Mouse (Mus musculus) lung, embryonic 15.5 days (tissue): Measurements from ENCODE around the gene Awat2. TPM values are rescaled to one million over a fixed set of nuclear protein-coding genes. Genes with fewer than 3 reads are reported as not detected.

ENCODE experiments used
- ATAC-seq: fragments of 200-750 bp; cut with Nextera tagmentation; 2 replicates; pipeline ENCODE4 v1.8.0; 2017; ENCODE audit warnings: moderate number of reproducible peaks, borderline replicate concordance; ENCODE audit not compliant: low FRiP score, low TSS enrichment; ENCODE audit errors: extremely low read depth
- H3K27ac ChIP-seq: fragments of 300-500 bp; sonication (generic); 2 replicates; pipeline ENCODE4 v1.5.1; 2015; ENCODE audit warnings: moderate library complexity, mild to moderate bottlenecking, inconsistent platforms
- H3K27me3 ChIP-seq: fragments of 300-500 bp; sonication (generic); 2 replicates; pipeline ENCODE4 v1.6.1; 2015; ENCODE audit warnings: inconsistent platforms
- H3K36me3 ChIP-seq: fragments of 300-500 bp; sonication (generic); 2 replicates; pipeline ENCODE4 v1.6.1; 2015; ENCODE audit warnings: inconsistent platforms
- H3K4me1 ChIP-seq: fragments of 300-500 bp; sonication (generic); 2 replicates; pipeline ENCODE4 v1.6.1; 2015; ENCODE audit warnings: inconsistent platforms
- H3K4me2 ChIP-seq: fragments of 300-500 bp; sonication (generic); 2 replicates; pipeline ENCODE4 v1.6.1; 2015; ENCODE audit warnings: inconsistent platforms, mild to moderate bottlenecking, moderate library complexity
- H3K4me3 ChIP-seq: fragments of 300-500 bp; sonication (generic); 2 replicates; pipeline ENCODE4 v1.5.1; 2015; ENCODE audit warnings: mild to moderate bottlenecking, inconsistent platforms
- H3K9ac ChIP-seq: fragments of 300-500 bp; sonication (generic); 2 replicates; pipeline ENCODE4 v1.6.1; 2015; ENCODE audit warnings: inconsistent platforms
- H3K9me3 ChIP-seq: fragments of 300-500 bp; sonication (generic); 2 replicates; pipeline ENCODE4 v1.6.1; 2016; ENCODE audit warnings: inconsistent platforms
- WGBS: fragments of 180-500 bp; shearing (Covaris S2); methylation state at CpG from one replicate; pipeline ENCODE4 v1.1.7; 2015; 5-methylcytosine and 5-hydroxymethylcytosine counted together
- microRNA counts: library from miRNA; unstranded; fragments of <30 nt; microRNA quantifications from one replicate; lab custom pipeline; 2016
- microRNA-seq: library from miRNA; unstranded; fragments of <30 nt; microRNA quantifications from one replicate; pipeline ENCODE4, GENCODE M21; 2016
- polyA plus RNA-seq: library from polyadenylated mRNA; unstranded; fragments of >200 nt; fragmentation: Nextera tagmentation; extraction: Ambion mirVana; gene quantifications from 2 replicates; pipeline ENCODE4 v1.2.1, GENCODE M21; 2015

Awat2 gene
- polyA plus RNA-seq, 1 experiment from 2014 or later: 0.69 TPM

DNA sequence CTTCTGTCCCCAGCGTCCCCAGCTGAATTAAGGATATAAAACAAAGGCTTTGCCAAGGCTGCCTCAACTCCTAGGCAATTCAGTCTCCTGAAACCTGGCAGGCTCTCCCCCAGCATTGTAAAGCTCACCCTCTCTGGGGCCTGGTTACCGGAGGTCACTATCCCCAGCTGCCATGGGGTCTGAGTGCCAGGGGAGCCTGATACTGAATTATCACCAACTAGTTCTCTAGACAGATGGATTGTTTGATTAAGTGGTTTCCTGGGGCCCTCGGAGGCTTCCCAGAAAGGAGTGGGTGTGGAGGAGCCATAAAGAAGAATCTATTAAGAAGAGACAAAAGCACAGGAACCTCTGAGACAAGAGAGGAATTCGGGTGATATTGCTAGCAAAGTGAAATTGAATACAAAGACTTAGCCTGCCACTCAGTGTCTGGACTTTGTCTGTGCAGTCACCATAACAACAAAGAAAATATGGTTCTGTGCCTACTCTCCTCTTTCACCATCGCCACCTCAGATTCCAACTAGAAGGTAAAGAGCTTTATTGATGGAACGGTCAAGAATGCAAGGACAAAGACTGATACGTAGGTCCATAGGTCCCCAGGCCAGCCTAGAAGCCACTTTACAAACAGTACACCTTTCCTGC, 48.2 kb downstream of the Awat2 start:
- no peak overlapping the region for H3K4me2 ChIP-seq
- H3K27ac ChIP-seq: no peak overlapping the region
- no peaks in the 10 kb centered on the region for H3K9me3 ChIP-seq
- WGBS: 74% methylated on average over 7 of the region's 7 CpGs
- no peaks in the 10 kb centered on the region for H3K27me3 ChIP-seq
- ATAC-seq: no peak
- no peaks in the 10 kb centered on the region for H3K36me3 ChIP-seq
- H3K4me1 ChIP-seq: no peaks in the 10 kb centered on the region
- no peak overlapping the region for H3K9ac ChIP-seq
- no peak overlapping the region for H3K4me3 ChIP-seq

DNA sequence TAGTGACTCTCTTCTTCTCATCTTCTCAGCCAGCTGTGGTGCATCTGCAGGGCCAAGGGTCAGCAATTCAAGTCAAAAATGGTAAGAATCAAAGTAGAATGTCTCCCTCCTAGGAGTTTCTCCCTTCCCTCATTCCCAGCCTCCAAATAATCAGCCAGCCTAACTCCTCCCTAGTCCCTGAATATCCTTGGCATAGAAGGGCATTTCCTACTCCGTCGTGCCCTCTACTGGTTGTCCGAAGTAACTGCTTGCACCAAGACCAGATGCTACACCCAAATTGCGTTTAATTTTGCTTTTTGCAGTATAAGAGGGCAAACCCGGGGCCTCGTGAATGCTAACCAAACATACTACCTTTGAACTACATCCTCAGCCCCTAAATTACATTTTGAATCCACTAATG, 50.2 kb downstream of the Awat2 start:
- Histone ChIP-seq H3K4me2 (no peak overlapping the region), H3K9ac (no peak overlapping the region), H3K27me3 (no peaks in the 10 kb centered on the region), H3K36me3 (no peaks in the 10 kb centered on the region), H3K27ac (no peak overlapping the region), H3K4me3 (no peak overlapping the region), H3K9me3 (no peaks in the 10 kb centered on the region), H3K4me1 (no peaks in the 10 kb centered on the region)
- ATAC-seq: no peak
- WGBS: 31% methylated on average over 6 of the region's 6 CpGs

DNA sequence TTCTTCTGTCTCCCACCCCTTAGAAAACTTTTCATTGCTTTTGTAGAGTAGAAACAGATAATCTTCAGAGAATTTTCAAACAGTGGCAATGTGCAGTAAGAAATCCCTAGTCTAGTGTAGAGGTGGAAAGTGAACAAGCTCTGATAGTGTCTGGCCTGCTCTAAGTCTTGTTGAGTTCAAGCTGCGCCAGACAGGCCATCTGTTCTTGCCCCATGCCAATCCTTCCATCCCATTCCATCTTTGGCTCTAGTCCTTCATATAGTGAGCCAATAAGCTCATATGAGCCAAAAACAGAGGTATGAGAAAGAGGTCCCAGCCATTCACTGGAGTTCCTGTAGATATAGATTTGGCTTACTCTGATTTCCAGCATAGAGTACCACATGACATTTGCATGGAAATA, 52.6 kb downstream of the Awat2 start:
- ATAC-seq: no peak
- Histone ChIP-seq H3K9me3 (no peaks in the 10 kb centered on the region), H3K4me1 (no peaks in the 10 kb centered on the region), H3K9ac (no peak overlapping the region), H3K4me2 (no peak overlapping the region), H3K4me3 (no peak overlapping the region), H3K27me3 (no peaks in the 10 kb centered on the region), H3K36me3 (no peaks in the 10 kb centered on the region), H3K27ac (no peak overlapping the region)
- 77% methylated on average over 1 of the region's 1 CpGs for WGBS

DNA sequence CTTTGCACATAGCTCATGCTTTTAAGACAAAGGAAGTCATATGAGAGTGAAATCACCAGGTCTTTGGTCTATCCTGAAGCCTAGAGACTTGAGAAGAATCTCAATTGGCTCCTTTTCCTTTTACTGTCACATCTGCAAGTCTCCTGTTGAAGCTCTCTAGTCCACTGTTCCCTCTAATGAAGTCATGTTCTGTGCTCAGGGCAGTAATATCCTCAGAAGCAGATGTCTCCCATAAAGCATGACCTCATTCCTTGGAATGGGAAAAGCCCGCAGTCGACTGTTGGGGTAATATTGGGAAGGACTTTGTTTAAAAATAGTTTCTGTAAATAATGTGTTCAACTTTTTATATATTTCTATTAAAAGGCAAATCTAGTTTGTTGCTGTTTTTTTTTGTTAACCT, 85.5 kb downstream of the Awat2 start:
- no peaks in the 10 kb centered on the region for H3K9me3 ChIP-seq
- H3K4me1 ChIP-seq: no peaks in the 10 kb centered on the region
- H3K27me3 ChIP-seq: no peaks in the 10 kb centered on the region; the same call in 1 of the 2 replicates
- H3K27ac ChIP-seq: no peak overlapping the region
- H3K9ac ChIP-seq: no peak overlapping the region
- H3K4me2 ChIP-seq: no peak overlapping the region
- no peak overlapping the region for H3K4me3 ChIP-seq
- WGBS: 70% methylated on average over 2 of the region's 2 CpGs
- no peaks in the 10 kb centered on the region for H3K36me3 ChIP-seq
- no peak for ATAC-seq

MicroRNAs within 50 kb of the gene (microRNA counts, 519-probe panel; counts per million panel counts)
- microRNA mmu-miR-676 (lab: Ali Mortazavi, UCI): 2,700 counts per million, percentile 68 among the panel's probes with 10 or more counts

Small RNA genes within 50 kb of the gene (microRNA-seq; reads per million reads assigned to microRNA genes)
- 856 reads per million, percentile 74 among the genes with 10 or more reads in this experiment for gene Mir676

Other genes with a start within 250 kb of the Awat2 start
- not detected in 2 replicates for gene Otud6a, start 13.7 kb downstream of the Awat2 start, polyA plus RNA-seq
- 35.4 and 37.6 TPM in 2 replicates for gene Igbp1, start 51.6 kb upstream of the Awat2 start, polyA plus RNA-seq
- gene Dgat2l6, start 82.1 kb upstream of the Awat2 start, polyA plus RNA-seq: not detected in 2 replicates
- gene Awat1, start 129.5 kb upstream of the Awat2 start, polyA plus RNA-seq: not detected in 2 replicates
- not detected in 2 replicates for gene P2ry4, start 152.2 kb upstream of the Awat2 start, polyA plus RNA-seq
- not detected in 2 replicates for gene Arr3, start 162.8 kb upstream of the Awat2 start, polyA plus RNA-seq
- gene Kif4, start 183.0 kb upstream of the Awat2 start, polyA plus RNA-seq: 33.6 TPM in 2 replicates
- 103 and 107 TPM in 2 replicates for gene Pdzd11, start 183.9 kb upstream of the Awat2 start, polyA plus RNA-seq